20 mouse cellular contexts compared by ENCODE assay signal in the genomic region with DNA sequence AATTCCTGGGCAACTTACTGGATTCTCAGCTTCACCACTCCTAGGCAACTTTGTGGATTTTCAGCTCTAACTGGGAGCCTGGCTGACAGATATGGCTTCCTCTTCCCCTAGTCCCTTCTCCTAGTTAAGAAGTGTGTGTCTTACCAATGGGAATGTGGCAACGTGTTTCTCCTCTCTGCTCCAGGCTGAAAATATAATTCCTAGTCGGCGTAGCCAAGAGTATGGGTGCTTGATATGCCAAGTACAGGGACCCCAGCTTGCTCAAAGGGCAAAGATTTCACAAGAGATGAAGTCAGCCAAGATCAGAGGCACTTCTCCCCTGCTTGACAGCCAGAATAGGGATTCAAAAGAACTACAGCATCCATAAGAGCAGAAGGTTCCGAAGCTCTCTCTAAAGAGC.
DNase-seq lines count a peak whose midpoint lies in the region; ATAC-seq and TF ChIP-seq lines count a peak whose summit lies in the region.
"Had no signal": no experiment of that assay in that cellular context is flagged by ENCODE, and none has a peak within 500 bp of the region (broad histone marks: within the 10 kb centered on the region; RNA-seq: fewer than 3 reads in every experiment).

No protein-coding gene starts in this region.

- no peak for TF ChIP-seq EP300 in lung, postnatal 0 days (IDR thresholded peaks at IDR 0.05)

- intact Hi-C loops in heart, postnatal 10 days (cut with DNase I): no loop called here

- H3K27me3 ChIP-seq in heart, embryonic 13.5 days (replicated peaks): no peaks in the 10 kb centered on the region
- no peaks in the 10 kb centered on the region for H3K27me3 ChIP-seq in kidney, embryonic 15.5 days
- H3K27me3 ChIP-seq in kidney, adult 2 months (replicated peaks; ENCODE audit: control insufficient read depth, insufficient read depth, low read length): no peaks in the 10 kb centered on the region
- H3K27me3 ChIP-seq in lung, postnatal 0 days (replicated peaks; ENCODE audit: insufficient read depth, low read length): no peaks in the 10 kb centered on the region
- H3K27me3 ChIP-seq: CH12.LX; forebrain, embryonic 13.5 days; hindbrain, embryonic 12.5 days had no signal

- H3K4me1 ChIP-seq in heart, embryonic 13.5 days: peaks cover 49% of the 10 kb centered on the region
- peaks cover 27% of the 10 kb centered on the region for H3K4me1 ChIP-seq in kidney, embryonic 15.5 days
- peaks cover 8% of the 10 kb centered on the region; the same call in 1 of the 2 replicates for H3K4me1 ChIP-seq in kidney, adult 2 months (ENCODE audit: control insufficient read depth, insufficient read depth, low read length)
- H3K4me1 ChIP-seq in lung, postnatal 0 days (ENCODE audit: insufficient read depth, low read depth, low read length): 0 out of 2 replicates have a peak, but pooled peaks cover 5% of the 10 kb centered on the region
- H3K4me1 ChIP-seq: forebrain, embryonic 13.5 days; hindbrain, embryonic 12.5 days had no signal

- DNase-seq in heart, postnatal 10 days: no peak
- no peak for DNase-seq in kidney, adult 2 months
- peak; percentile 63 for DNase-seq in lung, postnatal 0 days (ENCODE audit: low spot score)
- no peak for DNase-seq in lung, postnatal 4 days
- peak; percentile 56 for DNase-seq in adipocyte (ENCODE audit: low spot score)
- no peak for DNase-seq in frontal cortex, postnatal 36 days (ENCODE audit: low spot score in 2 of 2)
- DNase-seq: adrenal gland, adult 8-10 months; adrenal gland, postnatal 36 days; cerebellum, adult 2 months; cerebellum, postnatal 10 days; gastrocnemius, postnatal 25 days; heart, postnatal 4 days had no signal

- TF ChIP-seq CTCF in kidney, adult 2 months (conservative IDR thresholded peaks at IDR 0.05; ENCODE audit: insufficient read depth, insufficient read length, low read depth, low read length): no peak
- no peak for TF ChIP-seq CTCF in lung, postnatal 0 days (IDR thresholded peaks at IDR 0.05)

- H3K27ac ChIP-seq in heart, embryonic 13.5 days (replicated peaks): peak overlapping the region; percentile 59
- H3K27ac ChIP-seq in kidney, embryonic 15.5 days: peak overlapping the region; percentile 67; the same call in 1 of the 2 replicates
- no peak overlapping the region for H3K27ac ChIP-seq in kidney, adult 2 months (ENCODE audit: insufficient read depth, low read depth, low read length)
- peak overlapping the region; percentile 8; the same call in 1 of the 2 replicates for H3K27ac ChIP-seq in lung, postnatal 0 days (ENCODE audit: low read length)
- H3K27ac ChIP-seq: embryonic facial prominence, embryonic 10.5 days; forebrain, embryonic 13.5 days; hindbrain, embryonic 12.5 days had no signal

- no peak overlapping the region for H3K9ac ChIP-seq in heart, embryonic 13.5 days
- H3K9ac ChIP-seq in kidney, embryonic 15.5 days: no peak overlapping the region
- no peak overlapping the region for H3K9ac ChIP-seq in lung, postnatal 0 days (replicated peaks; ENCODE audit: low read depth)
- H3K9ac ChIP-seq: forebrain, embryonic 13.5 days; hindbrain, embryonic 12.5 days had no signal

- H3K9me3 ChIP-seq in heart, embryonic 13.5 days: no peaks in the 10 kb centered on the region
- H3K9me3 ChIP-seq in kidney, embryonic 15.5 days (replicated peaks): no peaks in the 10 kb centered on the region
- H3K9me3 ChIP-seq in lung, postnatal 0 days (ENCODE audit: low read length): no peaks in the 10 kb centered on the region
- H3K9me3 ChIP-seq: embryonic facial prominence, embryonic 10.5 days; forebrain, embryonic 13.5 days; hindbrain, embryonic 12.5 days had no signal

- 70% methylated on average over 4 of the region's 4 CpGs for WGBS in heart, embryonic 13.5 days
- WGBS in kidney, embryonic 15.5 days: 92% methylated on average over 4 of the region's 4 CpGs
- WGBS in kidney, adult 2 months: 94% methylated on average over 4 of the region's 4 CpGs
- WGBS in lung, postnatal 0 days: 42% methylated on average over 4 of the region's 4 CpGs

- no peak overlapping the region for H3K4me3 ChIP-seq in heart, embryonic 13.5 days
- H3K4me3 ChIP-seq in kidney, embryonic 15.5 days (replicated peaks): no peak overlapping the region
- H3K4me3 ChIP-seq in kidney, adult 2 months (ENCODE audit: insufficient read depth, low read depth, low read length): no peak overlapping the region
- no peak overlapping the region for H3K4me3 ChIP-seq in lung, postnatal 0 days (ENCODE audit: low read depth, low read length)
- H3K4me3 ChIP-seq: embryonic facial prominence, embryonic 10.5 days; forebrain, embryonic 13.5 days; hindbrain, embryonic 12.5 days had no signal

- no peak overlapping the region for H3K4me2 ChIP-seq in heart, embryonic 13.5 days
- no peak overlapping the region for H3K4me2 ChIP-seq in kidney, embryonic 15.5 days
- H3K4me2 ChIP-seq in lung, postnatal 0 days (replicated peaks; ENCODE audit: low read depth, low read length): no peak overlapping the region
- H3K4me2 ChIP-seq: forebrain, embryonic 13.5 days; hindbrain, embryonic 12.5 days had no signal

- no peaks in the 10 kb centered on the region for H3K36me3 ChIP-seq in heart, embryonic 13.5 days
- H3K36me3 ChIP-seq in kidney, embryonic 15.5 days: no peaks in the 10 kb centered on the region
- no peaks in the 10 kb centered on the region for H3K36me3 ChIP-seq in kidney, adult 2 months (ENCODE audit: control insufficient read depth, insufficient read depth, low read length)
- no peaks in the 10 kb centered on the region for H3K36me3 ChIP-seq in lung, postnatal 0 days (ENCODE audit: insufficient read depth, low read length)
- H3K36me3 ChIP-seq: embryonic facial prominence, embryonic 10.5 days; hindbrain, embryonic 12.5 days had no signal

- no peak for TF ChIP-seq POLR2A in kidney, adult 2 months (IDR thresholded peaks at IDR 0.05; ENCODE audit: low read depth, low read length)

- no peak for ATAC-seq in heart, embryonic 13.5 days (ENCODE audit: extremely low read depth, insufficient number of reproducible peaks, low FRiP score, low TSS enrichment)
- ATAC-seq in kidney, embryonic 15.5 days (replicated peaks; ENCODE audit: low FRiP score): no peak
- ATAC-seq in lung, postnatal 0 days: peak; percentile 64
- ATAC-seq: forebrain, embryonic 13.5 days; hindbrain, embryonic 16.5 days; inflammation-experienced regulatory T-cells, adult 6 months had no signal

Comparison
In these comparisons a context has a peak if more than half of its experiments do, and no peak if none do; other contexts are left out.
1. DNase-seq: peak in lung, postnatal 0 days (single experiment) and adipocyte (single experiment); none in heart, postnatal 10 days (0 of 2), kidney, adult 2 months (single experiment), lung, postnatal 4 days (0 of 2) and frontal cortex, postnatal 36 days (0 of 2).